Mouse (Mus musculus) frontal cortex, postnatal 36 days (tissue): ENCODE results near the gene G3bp1.
A peak's percentile ranks its signal among the peaks of the same experiment; 100 is the strongest.

Experiments
- DNase-seq, 2 experiments: peaks; one replicate each; pipeline ENCODE4 v3.0.0; 2022; ENCODE audit warnings: low spot score in 2 of 2

The G3bp1 gene

GRCm38 (mm10) chr11:55464707-55465106 lies 4.8 kb upstream of the G3bp1 start:
- DNase-seq, result no peak

DNA sequence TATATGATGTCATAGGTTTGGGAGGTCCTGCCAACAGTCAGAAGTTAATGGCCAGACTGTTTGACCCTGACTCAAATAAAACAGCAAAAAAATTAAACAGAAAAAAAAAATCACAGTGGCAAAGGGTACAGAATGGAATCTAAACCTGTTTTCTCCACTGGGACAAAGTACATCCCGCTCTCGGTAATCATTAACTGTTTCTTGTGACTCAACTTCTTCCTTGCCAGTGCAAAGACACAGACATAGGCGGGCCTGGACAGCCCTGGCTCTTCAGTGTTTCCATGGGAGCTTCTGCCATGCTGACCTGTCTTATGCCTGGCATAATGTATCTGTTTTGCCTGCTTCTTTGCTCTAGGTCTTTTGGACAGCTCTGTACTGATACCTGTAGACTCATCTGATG lies 4.3 kb upstream of the G3bp1 start:
- no peak for DNase-seq

- no peak for DNase-seq
Measured at GRCm38 (mm10) chr11:55468012-55468411, 1.5 kb upstream of the G3bp1 start.

- no peak for DNase-seq
Measured at GRCm38 (mm10) chr11:55468611-55469047, 856 bp upstream of the G3bp1 start.

DNA sequence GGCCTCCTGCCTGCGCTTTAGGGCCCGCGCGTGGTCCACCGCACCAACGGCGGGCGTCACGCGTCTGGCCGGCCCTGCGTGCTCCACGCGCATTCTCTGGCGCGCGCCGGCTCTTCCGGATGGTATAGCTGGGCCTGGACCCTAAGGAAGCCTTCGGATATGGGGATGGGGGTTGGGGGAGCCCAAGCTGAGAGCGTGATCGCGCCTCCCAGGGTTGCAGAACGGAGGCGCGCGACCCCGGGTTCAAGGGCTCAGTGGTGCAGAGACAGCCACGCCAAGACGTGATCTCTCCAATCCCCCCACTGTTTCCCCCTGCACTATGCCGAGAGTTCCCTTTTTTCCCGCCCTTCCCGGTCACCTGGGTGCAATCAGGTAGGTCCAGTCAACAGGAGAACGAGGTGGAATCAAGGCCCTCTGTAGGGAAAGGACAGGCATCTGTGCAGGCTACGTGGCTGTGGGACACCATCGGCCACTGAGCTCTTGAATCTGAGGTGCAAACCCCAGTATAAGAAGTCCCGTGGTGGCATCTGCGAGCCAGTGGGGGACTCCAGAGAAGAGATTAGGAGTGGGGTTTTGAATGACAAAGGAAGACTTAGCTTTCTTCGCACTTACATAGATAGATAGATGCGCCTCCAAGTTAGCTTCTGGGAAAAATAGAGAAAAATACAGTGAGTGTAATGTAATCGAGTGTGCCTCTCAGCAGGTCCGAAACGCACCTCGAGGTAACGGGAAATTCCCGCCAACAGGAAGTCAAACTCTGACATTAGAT lies 622 bp downstream of the G3bp1 start:
- peak; percentile 19 to 29 for DNase-seq

GRCm38 (mm10) chr11:55470761-55471160 lies 1.3 kb downstream of the G3bp1 start:
- no peak for DNase-seq

DNA sequence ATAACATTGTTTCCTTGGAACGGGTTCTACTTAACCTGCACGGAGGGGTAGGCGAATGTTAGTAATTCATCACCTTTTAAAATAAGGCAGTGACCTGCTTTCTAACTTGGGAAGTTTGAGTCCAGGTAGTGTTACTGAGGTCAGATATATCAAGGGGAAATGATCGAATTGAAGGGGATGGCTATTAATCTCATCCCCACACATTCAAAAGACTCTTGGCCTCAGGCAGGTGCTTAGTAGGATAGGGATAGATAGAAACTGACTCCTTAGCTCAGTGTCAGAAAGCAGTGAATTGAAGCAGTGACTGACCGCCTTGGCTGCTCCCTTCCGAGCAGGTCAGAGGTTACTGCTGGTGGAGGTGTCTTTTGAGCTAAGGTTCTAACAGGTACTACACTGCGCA lies 2.0 kb downstream of the G3bp1 start:
- no peak for DNase-seq

GRCm38 (mm10) chr11:55473219-55473618 lies 3.7 kb downstream of the G3bp1 start:
- DNase-seq, result no peak

GRCm38 (mm10) chr11:55485443-55485842 lies 16.0 kb downstream of the G3bp1 start:
- DNase-seq, result no peak

DNA sequence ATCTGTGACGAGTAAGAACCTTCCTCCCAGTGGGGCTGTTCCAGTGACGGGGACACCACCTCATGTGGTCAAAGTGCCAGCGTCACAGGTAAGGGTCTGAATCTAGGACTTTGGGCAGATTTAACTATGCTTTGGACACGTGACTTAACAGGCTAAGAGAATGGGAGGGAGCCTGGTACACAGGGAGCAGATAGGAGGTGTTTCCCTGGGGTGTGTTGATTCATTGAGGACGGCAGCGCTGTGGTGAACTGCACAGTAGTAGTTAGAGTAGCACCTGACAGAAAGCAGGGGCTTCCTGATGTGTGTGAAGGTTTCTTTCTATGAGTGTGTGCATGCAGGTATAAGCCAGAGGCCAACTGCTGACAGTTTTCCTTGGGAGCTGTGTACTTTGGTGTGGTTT lies 26.7 kb downstream of the G3bp1 start:
- no peak for DNase-seq

DNA sequence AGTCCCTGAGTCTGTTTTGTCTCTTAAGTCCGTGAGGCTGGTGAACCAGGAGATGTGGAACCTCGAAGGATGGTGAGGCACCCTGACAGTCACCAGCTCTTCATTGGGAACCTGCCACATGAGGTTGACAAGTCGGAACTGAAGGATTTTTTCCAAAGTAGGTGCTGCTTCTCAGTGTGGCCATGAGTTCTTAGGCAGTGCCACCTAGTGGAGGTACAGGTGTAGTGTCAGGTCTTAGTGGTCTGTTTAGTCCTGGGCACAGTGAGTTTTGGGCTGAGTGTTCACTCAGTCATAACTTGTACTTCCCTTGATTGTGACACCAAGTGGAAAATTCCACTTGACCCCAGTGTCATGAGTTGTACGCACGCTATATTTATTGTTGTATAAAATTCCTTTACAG lies 28.4 kb downstream of the G3bp1 start:
- peak in 1 of 2 experiments; percentile 51 for DNase-seq

GRCm38 (mm10) chr11:55501955-55502531 lies 32.6 kb downstream of the G3bp1 start:
- DNase-seq, result no peak

- DNase-seq, result no peak
Measured at GRCm38 (mm10) chr11:55502886-55503285, 33.4 kb downstream of the G3bp1 start.

- DNase-seq, result no peak
Measured at GRCm38 (mm10) chr11:55505485-55505884, 36.0 kb downstream of the G3bp1 start.

DNA sequence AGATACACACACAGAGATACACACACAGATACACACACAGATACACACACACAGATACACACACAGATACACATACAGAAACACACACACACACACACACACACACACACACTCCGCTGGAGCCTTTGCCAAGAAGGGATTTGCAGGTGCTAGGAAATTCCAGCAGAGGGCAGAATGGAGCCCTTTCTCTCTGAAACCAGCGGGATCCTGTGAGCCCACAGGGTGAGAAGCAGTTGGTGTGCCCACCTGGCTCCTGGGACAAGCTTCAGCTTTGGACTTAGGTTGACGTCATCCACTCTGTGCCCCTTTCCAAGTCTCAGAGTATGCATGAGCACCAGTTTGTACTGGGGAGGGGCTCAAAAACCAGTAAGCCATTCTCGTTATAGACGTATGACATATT lies 41.9 kb downstream of the G3bp1 start:
- no peak for DNase-seq

DNA sequence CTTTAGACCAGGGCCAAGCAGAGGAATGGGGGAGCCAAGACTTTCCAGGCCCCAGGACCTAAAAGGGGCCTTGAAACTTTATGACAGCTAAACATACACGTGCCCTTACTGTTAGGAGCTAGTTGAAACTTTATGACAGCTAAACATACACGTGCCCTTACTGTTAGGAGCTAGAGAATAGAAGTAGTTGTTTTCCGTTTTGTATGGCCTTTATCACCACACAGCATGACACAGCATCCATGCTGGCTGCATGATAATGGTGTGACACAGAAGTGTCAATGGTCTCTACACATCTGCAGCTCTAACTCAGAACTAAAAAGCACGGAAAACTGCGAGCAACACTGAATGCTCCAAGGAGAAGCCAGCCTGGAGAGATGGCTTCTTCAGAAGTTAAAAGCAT lies 48.2 kb downstream of the G3bp1 start:
- DNase-seq, result no peak

DNA sequence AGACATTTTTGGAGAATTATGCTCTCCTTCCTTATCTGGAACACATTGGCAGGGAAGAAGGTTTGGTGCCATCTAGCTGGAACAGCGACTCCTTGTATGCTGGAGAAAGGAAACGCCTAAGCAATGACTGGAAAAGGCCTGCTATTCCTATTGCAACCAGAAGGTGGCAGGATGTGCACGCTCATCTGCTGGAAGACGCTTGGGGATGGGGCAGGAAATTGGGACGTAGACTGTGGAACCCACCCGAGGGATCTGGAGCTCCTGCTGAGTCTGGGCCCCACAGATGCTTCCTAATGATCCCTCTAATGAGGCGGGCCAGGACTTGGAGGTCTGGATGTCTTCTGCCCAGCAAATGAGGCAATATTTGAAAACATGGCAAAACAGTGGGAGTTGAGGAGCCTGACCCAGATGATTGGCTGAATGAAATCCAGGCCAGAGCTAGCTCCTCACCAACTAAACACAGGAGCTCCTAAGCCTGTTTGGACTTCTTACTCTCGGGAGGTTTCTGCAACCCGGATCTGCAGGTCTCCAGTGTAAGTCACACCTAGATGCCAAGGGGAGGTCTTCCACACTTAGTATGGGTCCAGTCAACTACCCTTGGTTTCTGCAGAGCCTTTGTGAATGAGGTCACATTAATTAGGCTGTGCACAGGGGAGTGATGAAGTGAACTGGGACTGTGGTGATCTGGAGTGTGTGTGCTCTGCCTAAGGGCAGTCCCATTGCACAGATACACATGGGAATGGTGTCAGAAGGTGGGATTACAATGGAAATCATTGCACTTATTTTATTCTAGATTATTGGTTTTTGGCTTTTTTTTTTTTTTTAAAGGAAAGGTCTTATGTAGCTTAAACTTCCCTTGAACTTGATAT lies 49.6 kb downstream of the G3bp1 start:
- DNase-seq, result peak; percentile 81 to 88

- DNase-seq, result no peak
Measured at GRCm38 (mm10) chr11:55530741-55531140, 61.3 kb downstream of the G3bp1 start.

DNA sequence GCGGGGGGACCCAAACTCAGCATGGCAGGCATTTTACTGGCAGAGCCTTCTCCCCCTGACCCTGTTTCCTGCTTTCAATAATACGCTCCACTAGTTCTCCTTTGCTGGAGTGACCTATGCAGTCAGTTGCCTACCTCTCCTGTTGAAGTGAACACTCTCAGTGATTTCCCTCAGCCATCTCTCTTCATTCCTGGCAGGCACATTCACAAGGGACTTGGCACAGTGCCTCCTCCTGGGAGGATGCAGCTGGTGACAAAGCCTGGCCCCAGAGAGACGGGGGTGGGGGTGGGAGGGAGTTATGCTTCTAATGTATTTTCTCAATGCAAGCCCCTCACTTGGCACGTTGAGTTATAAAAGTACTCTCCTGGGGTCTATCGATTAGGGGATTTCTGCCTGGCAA lies 63.9 kb downstream of the G3bp1 start:
- DNase-seq, result peak; percentile 71 to 73

- no peak for DNase-seq
Measured at GRCm38 (mm10) chr11:55534766-55535165, 65.3 kb downstream of the G3bp1 start.

- DNase-seq, result no peak
Measured at GRCm38 (mm10) chr11:55542128-55542527, 72.6 kb downstream of the G3bp1 start.

DNA sequence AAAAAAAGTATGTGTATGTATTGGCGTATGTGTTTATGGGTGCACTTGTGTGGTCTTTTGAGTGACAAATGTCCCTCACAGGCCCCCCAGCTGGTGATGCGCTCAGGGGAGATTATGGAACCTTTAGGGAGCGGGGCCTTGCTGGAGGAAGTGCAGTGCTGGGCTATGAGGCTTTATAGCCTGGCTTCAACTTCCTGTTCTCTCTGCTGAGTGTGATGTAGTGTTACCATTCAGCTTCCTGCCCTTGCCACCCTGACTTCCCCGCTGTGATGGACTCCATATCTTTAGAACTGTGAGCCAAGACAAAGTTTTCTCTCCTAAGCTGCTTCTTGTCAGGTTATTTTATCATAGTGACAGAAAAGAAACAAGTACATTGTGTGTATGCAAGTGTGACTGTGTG lies 73.2 kb downstream of the G3bp1 start:
- no peak for DNase-seq

GRCm38 (mm10) chr11:55545690-55546089 lies 76.2 kb downstream of the G3bp1 start:
- no peak for DNase-seq
